Mouse (Mus musculus) bone marrow, adult 2 months (tissue): Measurements from ENCODE around the gene Fto.

Experiments
- CTCF ChIP-seq: fragments of 200-500 bp; IDR thresholded peaks from 2 replicates; pipeline ENCODE4 v1.5.1; 2011; ENCODE audit warnings: low read length, control low read depth; ENCODE audit not compliant: control insufficient read depth, insufficient read depth
- POLR2A ChIP-seq: fragments of 200-500 bp; IDR thresholded peaks from 2 replicates; pipeline ENCODE4 v1.6.1; 2011; ENCODE audit warnings: low read depth, mild to moderate bottlenecking, control low read depth, low read length, borderline replicate concordance; ENCODE audit not compliant: control insufficient read depth

DNA sequence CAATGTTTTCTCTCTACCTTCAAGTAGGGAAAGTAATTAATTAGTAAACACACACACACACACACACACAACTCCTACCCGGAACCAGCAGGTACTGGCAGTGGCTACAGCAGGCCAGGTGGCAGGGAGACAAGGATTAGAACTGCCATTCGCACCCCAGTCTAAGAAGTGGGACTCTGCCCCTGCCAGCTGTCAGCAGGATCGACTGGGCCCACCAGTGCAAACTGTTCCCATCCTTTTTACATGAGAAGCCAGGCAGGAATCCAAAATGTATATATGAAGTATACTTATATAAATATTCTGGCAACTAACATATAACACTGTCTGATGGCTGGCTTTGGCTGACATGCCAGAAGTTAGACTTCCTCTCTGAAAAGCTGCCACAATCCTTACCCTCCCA is 250.0 kb downstream of the Fto start:
- TF ChIP-seq POLR2A (no peak), CTCF (no peak)
